ENCODE assay signal across 7 mouse cellular contexts in genomic region chr11:102040138-102040524, GRCm38 (mm10). TPM values are rescaled to one million over a fixed set of nuclear protein-coding genes. Genes with fewer than 3 reads are reported as not detected.
A peak's percentile ranks its signal among the peaks of the same experiment; 100 is the strongest.
DNase-seq lines count a peak whose midpoint lies in the region; ATAC-seq and TF ChIP-seq lines count a peak whose summit lies in the region.

No protein-coding gene starts in this region.

- no peaks in the 10 kb centered on the region for H3K9me3 ChIP-seq in hindbrain, postnatal 0 days (ENCODE audit: low read length)

- no peaks in the 10 kb centered on the region for H3K27me3 ChIP-seq in hindbrain, postnatal 0 days (ENCODE audit: insufficient read depth, low read length)

- 0% methylated on average over 9 of the region's 9 CpGs for WGBS in hindbrain, postnatal 0 days

- H3K36me3 ChIP-seq in hindbrain, postnatal 0 days (ENCODE audit: insufficient read depth, low read length) = no peaks in the 10 kb centered on the region

- TF ChIP-seq CTCF in gastrocnemius, adult 2 months (IDR thresholded peaks at IDR 0.05) = peak; percentile 94
- peak; percentile 94 for TF ChIP-seq CTCF in hindbrain, postnatal 0 days (IDR thresholded peaks at IDR 0.05; ENCODE audit: low read depth)

- peak; percentile 97 for DNase-seq in ZHBTc4 (ENCODE audit: low read depth, low spot score)
- peak; percentile 96 to 98 for DNase-seq in cerebellum, postnatal 10 days
- peak; percentile 91 for DNase-seq in gastrocnemius, adult 2 months
- peak; percentile 95 for DNase-seq in hindbrain, postnatal 0 days (ENCODE audit: low spot score)
- DNase-seq in left cerebral cortex, postnatal 14 days (ENCODE audit: low spot score in 2 of 2) = peak; percentile 70 to 79
- peak; percentile 94 for DNase-seq in mesoderm, embryonic 11.5 days (ENCODE audit: low read depth, low spot score)
- peak; percentile 60 for DNase-seq in spleen, adult 12 weeks (ENCODE audit: low spot score)

- no peak overlapping the region for H3K9ac ChIP-seq in hindbrain, postnatal 0 days (replicated peaks; ENCODE audit: low read length)

- intact Hi-C loops in gastrocnemius, adult 2 months (cut with DNase I) = loop anchor here (1.0 kb wide), 1 partner anchor 54 kb away; no protein-coding TSS in a partner anchor
- intact Hi-C loops in left cerebral cortex, postnatal 14 days (cut with DNase I) = loop anchor here (5.0 kb wide), 1 partner anchor 97 kb away; no protein-coding TSS in a partner anchor

- no peak overlapping the region for H3K4me2 ChIP-seq in hindbrain, postnatal 0 days (ENCODE audit: low read depth, low read length)

- peak overlapping the region; percentile 77 for H3K27ac ChIP-seq in gastrocnemius, adult 2 months
- no peak overlapping the region for H3K27ac ChIP-seq in hindbrain, postnatal 0 days

- H3K4me3 ChIP-seq in gastrocnemius, adult 2 months = no peak overlapping the region; the same call in 1 of the 2 replicates
- H3K4me3 ChIP-seq in hindbrain, postnatal 0 days (ENCODE audit: low read length) = no peak overlapping the region

- H3K4me1 ChIP-seq in hindbrain, postnatal 0 days (ENCODE audit: insufficient read depth, low read length) = no peaks in the 10 kb centered on the region

- ATAC-seq in hindbrain, postnatal 0 days = peak; percentile 85

RNA-seq across cellular contexts. Expression of gene Cd300lg, which starts 1.2 kb away (rescaled TPM):
- 10 to 100 TPM; 17.6 to 18.9 TPM for total RNA-seq in gastrocnemius, adult 2 months (2021)
- 0.05 and 0.29 TPM in 2 replicates for total RNA-seq in hindbrain, postnatal 0 days (2014; rRNA removed)
- 0.19 and 0.40 TPM in 2 replicates for polyA plus RNA-seq in hindbrain, postnatal 0 days (2015; fragmentation: Nextera tagmentation; extraction: Ambion mirVana)
- not detected for total RNA-seq in left cerebral cortex, postnatal 14 days (2021)

RNA-seq across cellular contexts. Expression of gene Mpp3, which starts 11.9 kb away (rescaled TPM):
- total RNA-seq in gastrocnemius, adult 2 months (2021) = 10 to 100 TPM; 19.4 to 34.7 TPM
- 73.5 and 81.3 TPM in 2 replicates for total RNA-seq in hindbrain, postnatal 0 days (2014; rRNA removed)
- polyA plus RNA-seq in hindbrain, postnatal 0 days (2015; fragmentation: Nextera tagmentation; extraction: Ambion mirVana) = 53.8 and 54.1 TPM in 2 replicates
- total RNA-seq in left cerebral cortex, postnatal 14 days (2021) = 10 to 100 TPM; 50.3 to 52.0 TPM

RNA-seq across cellular contexts. Expression of gene Mpp2, which starts 48.2 kb away (rescaled TPM):
- 1 to 10 TPM; 1.2 TPM for total RNA-seq in gastrocnemius, adult 2 months (2021)
- 49.0 and 49.9 TPM in 2 replicates for total RNA-seq in hindbrain, postnatal 0 days (2014; rRNA removed)
- 25.5 and 26.0 TPM in 2 replicates for polyA plus RNA-seq in hindbrain, postnatal 0 days (2015; fragmentation: Nextera tagmentation; extraction: Ambion mirVana)
- 100 to 1,000 TPM; 152 to 155 TPM for total RNA-seq in left cerebral cortex, postnatal 14 days (2021)

RNA-seq across cellular contexts. Expression of gene Dusp3, which starts 53.3 kb away (rescaled TPM):
- 100 to 1,000 TPM; 123 to 129 TPM for total RNA-seq in gastrocnemius, adult 2 months (2021)
- total RNA-seq in hindbrain, postnatal 0 days (2014; rRNA removed) = 52.0 and 80.7 TPM in 2 replicates
- 44.7 and 45.2 TPM in 2 replicates for polyA plus RNA-seq in hindbrain, postnatal 0 days (2015; fragmentation: Nextera tagmentation; extraction: Ambion mirVana)
- 100 to 1,000 TPM; 191 to 205 TPM for total RNA-seq in left cerebral cortex, postnatal 14 days (2021)

RNA-seq across cellular contexts. Expression of gene Cfap97d1, which starts 56.1 kb away (rescaled TPM):
- total RNA-seq in gastrocnemius, adult 2 months (2021) = not detected
- total RNA-seq in hindbrain, postnatal 0 days (2014; rRNA removed) = not detected in 2 replicates
- polyA plus RNA-seq in hindbrain, postnatal 0 days (2015; fragmentation: Nextera tagmentation; extraction: Ambion mirVana) = not detected in 2 replicates
- total RNA-seq in left cerebral cortex, postnatal 14 days (2021) = not detected

Comparison
In these comparisons a context has a peak if more than half of its experiments do, and no peak if none do; other contexts are left out.
1. RNA of gene Cd300lg, which starts 1.2 kb away (total RNA-seq): 17.6 to 18.9 TPM in gastrocnemius, adult 2 months; not detected in left cerebral cortex, postnatal 14 days and 0.05 to 0.29 TPM in hindbrain, postnatal 0 days; every median in the first group is over 10 times any median in the second.
2. RNA of gene Mpp2, which starts 48.2 kb away (total RNA-seq): 152 to 155 TPM in left cerebral cortex, postnatal 14 days and 49.0 to 49.9 TPM in hindbrain, postnatal 0 days; 1.2 TPM in gastrocnemius, adult 2 months; every median in the first group is over 10 times any median in the second.
3. Peak in every context shown above with its lines, with median percentiles within 50 percentile points of each other: DNase-seq.